Mouse (Mus musculus) embryonic fibroblast, embryonic 13.5 days (primary cell): ENCODE data around the gene Btbd2. TPM values are rescaled to one million over a fixed set of nuclear protein-coding genes. Genes with fewer than 3 reads are reported as not detected.

Experiments
- H3K27ac ChIP-seq: 2 replicates; pipeline ENCODE4 v1.5.1; 2012; ENCODE audit warnings: low read length, control low read depth, inconsistent platforms; ENCODE audit not compliant: insufficient read depth
- H3K4me1 ChIP-seq: 2 replicates; pipeline ENCODE4 v1.6.1; 2011; ENCODE audit warnings: low read length; ENCODE audit not compliant: control insufficient read depth, insufficient read depth
- H3K4me3 ChIP-seq: 2 replicates; pipeline ENCODE4 v1.5.1; 2011; ENCODE audit warnings: mild to moderate bottlenecking, control low read depth, low read length; ENCODE audit not compliant: insufficient read depth
- CTCF ChIP-seq: IDR thresholded peaks from 2 replicates; pipeline ENCODE4 v1.5.1; 2011; ENCODE audit warnings: mild to moderate bottlenecking, control low read depth, low read length, moderate library complexity, borderline replicate concordance; ENCODE audit not compliant: insufficient read depth
- POLR2A ChIP-seq: IDR thresholded peaks from 2 replicates; pipeline ENCODE4 v1.6.1; 2011; ENCODE audit warnings: low read depth, mild to moderate bottlenecking, control low read depth, low read length, moderate library complexity
- polyA plus RNA-seq: library from polyadenylated mRNA; stranded (reverse); fragments of >200 nt; gene quantifications from 2 replicates; pipeline ENCODE4 v1.2.4, GENCODE M21; 2011; ENCODE audit warnings: low read depth; ENCODE audit not compliant: missing spikeins, insufficient read length

Gene Btbd2
- polyA plus RNA-seq, 1 experiment = 22.1 TPM

- peaks cover 3% of the 10 kb centered on the region; the same call in 1 of the 2 replicates for H3K4me1 ChIP-seq
- no peak overlapping the region for H3K4me3 ChIP-seq
- H3K27ac ChIP-seq = no peak overlapping the region
- TF ChIP-seq CTCF = no peak
These were observed 41.7 kb upstream of the Btbd2 start for GRCm38 (mm10) chr10:80698605-80699004.

GRCm38 (mm10) chr10:80697812-80698211 lies 40.9 kb upstream of the Btbd2 start:
- Histone ChIP-seq H3K4me1 (peaks cover 3% of the 10 kb centered on the region; the same call in 1 of the 2 replicates), H3K27ac (no peak overlapping the region), H3K4me3 (no peak overlapping the region)
- TF ChIP-seq CTCF (no peak), POLR2A (no peak)

- Histone ChIP-seq H3K4me3 (no peak overlapping the region), H3K27ac (no peak overlapping the region), H3K4me1 (peaks cover 3% of the 10 kb centered on the region; the same call in 1 of the 2 replicates)
- TF ChIP-seq CTCF (no peak), POLR2A (no peak)
These were observed 40.5 kb upstream of the Btbd2 start for GRCm38 (mm10) chr10:80697393-80697787.

DNA sequence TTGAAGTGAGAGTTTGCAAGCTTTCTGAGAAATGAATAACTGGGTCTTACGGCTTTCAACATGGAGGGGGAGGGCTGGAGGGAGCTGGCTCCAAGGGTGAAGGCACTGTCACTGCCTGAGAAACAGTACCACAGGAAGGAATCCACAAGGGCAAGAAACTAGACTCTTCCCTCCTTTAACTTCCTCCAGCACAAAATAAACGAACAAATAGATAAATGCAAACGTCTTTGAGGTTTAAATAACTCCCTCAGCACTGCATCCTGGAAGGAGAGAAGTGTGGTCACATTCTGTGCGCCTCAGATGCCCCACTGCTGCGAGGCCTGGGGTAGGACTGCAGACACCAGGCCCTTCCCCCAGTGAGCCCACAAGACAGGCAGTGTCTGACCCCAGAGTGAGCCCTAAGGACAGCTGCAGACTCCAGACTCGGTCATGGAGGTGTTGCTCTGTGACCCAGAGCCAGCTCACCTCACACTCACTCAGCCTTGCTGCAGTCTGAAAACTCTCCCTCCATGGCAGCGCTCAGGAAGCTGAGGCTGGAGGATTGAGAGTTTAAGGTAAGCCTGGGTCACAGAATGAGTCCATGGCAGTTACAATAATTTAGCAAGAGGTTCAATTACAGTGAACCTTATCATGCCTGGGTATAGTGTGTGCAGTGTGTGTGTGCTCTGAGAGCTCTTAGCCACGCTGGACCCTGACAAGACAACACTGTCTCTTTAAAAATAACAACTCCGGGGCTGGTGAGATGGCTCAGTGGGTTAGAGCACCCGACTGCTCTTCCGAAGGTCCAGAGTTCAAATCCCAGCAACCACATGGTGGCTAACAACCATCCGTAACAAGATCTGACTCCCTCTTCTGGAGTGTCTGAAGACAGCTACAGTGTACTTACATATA lies 39.9 kb upstream of the Btbd2 start:
- Histone ChIP-seq H3K27ac (no peak overlapping the region), H3K4me3 (no peak overlapping the region), H3K4me1 (peaks cover 3% of the 10 kb centered on the region; the same call in 1 of the 2 replicates)
- TF ChIP-seq POLR2A (no peak), CTCF (no peak)

- TF ChIP-seq CTCF (no peak), POLR2A (no peak)
- H3K4me3 ChIP-seq = no peak overlapping the region
- peaks cover 3% of the 10 kb centered on the region; the same call in 1 of the 2 replicates for H3K4me1 ChIP-seq
- no peak overlapping the region for H3K27ac ChIP-seq
These were observed 39.1 kb upstream of the Btbd2 start for GRCm38 (mm10) chr10:80695801-80696501.

DNA sequence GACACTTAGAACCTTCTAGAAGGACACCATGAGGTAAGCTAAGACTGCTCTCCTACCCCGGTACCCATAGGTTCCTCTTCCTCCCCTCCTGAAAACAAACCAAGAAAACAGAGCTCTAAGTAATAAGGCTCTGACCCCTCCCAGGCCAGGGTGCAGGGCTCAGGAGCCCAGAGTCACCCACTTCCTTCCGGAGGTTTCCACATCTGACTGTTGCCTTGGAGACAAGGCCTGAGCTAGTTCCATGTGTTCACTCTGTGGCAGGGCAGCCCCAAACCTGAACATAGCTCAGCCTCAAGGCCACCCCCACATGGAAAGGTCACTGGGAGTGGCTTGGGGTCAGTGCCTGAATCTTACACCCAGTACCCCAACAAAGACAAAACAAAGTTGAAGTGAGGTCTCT lies 38.3 kb upstream of the Btbd2 start:
- TF ChIP-seq POLR2A (no peak), CTCF (no peak)
- Histone ChIP-seq H3K4me1 (peaks cover 3% of the 10 kb centered on the region; the same call in 1 of the 2 replicates), H3K4me3 (no peak overlapping the region), H3K27ac (no peak overlapping the region)

GRCm38 (mm10) chr10:80694159-80694938 lies 37.5 kb upstream of the Btbd2 start:
- H3K27ac ChIP-seq = no peak overlapping the region
- H3K4me3 ChIP-seq = no peak overlapping the region
- H3K4me1 ChIP-seq = no peaks in the 10 kb centered on the region
- no peak for TF ChIP-seq POLR2A
- TF ChIP-seq CTCF = no peak

DNA sequence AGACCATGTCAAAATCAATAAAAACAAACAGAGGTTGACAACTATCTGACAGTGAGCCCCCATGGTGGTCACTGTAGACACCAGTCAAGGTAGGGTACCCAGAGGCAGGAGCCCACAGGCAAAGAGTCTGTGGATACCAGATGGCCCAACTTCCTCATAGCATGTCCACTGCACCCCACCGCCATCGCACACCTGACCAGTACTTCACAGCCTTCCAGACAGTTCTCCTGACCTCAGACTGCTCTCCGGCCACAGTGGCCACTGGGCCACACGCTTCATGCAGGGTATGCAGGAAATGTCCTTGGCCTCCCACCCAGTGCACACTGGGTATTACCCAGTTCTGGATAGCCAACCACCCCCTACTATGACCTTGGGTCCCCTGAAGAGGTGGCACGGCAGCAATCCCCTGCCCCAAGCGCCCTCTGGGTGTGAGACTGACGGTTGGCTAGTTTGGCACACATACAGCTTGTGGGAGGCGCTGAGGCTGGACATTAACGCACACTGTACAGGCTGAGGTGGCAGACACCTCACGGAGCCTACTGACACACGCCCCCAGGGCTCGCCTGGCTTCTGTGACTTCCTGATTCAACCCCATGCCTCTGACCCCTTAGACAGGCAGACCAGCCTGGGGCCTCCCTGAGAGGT lies 36.7 kb upstream of the Btbd2 start:
- Histone ChIP-seq H3K27ac (no peak overlapping the region), H3K4me3 (no peak overlapping the region), H3K4me1 (no peaks in the 10 kb centered on the region)
- TF ChIP-seq CTCF (no peak), POLR2A (no peak)

DNA sequence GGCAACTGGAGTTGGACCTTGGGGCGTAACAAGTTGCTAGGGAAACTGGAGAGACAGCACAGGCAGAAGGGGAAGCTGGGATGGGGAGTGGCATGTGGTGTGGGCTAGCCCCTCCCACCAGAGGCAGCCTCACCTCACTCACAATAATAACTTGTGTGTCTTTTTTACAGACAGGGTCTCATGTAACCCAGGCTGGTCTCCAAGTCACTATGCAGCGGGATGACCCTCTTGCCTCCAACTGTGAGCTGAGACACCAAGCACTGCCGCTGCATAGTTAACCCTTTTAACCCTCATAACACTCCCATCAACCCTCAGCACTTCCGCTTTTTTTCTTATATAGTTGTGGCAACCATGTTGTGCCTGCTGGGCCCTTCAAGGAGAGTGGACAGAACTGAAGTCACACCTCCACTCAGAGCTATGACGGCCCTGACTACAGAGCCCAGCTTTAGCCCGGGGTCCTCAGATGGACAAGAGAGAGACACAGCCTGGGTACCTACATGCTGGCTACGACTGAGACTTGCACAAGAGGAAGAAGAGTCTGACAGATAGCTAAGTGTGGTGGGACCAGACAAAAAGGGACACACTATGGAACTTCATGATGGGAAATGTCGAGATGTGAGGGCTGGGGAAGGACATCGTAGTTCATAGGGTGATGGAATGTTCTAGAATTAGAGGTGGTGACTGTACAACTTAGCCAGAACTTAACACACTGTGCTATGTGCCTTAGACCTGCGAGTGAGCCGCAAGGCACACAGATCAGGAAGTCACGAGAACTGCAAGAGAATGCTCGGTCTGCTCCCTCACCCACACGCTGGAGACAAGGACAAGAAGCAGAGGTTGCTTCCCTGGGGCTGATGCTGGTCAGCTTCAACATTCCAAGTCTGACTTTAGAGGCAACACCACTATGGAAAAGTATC lies 35.6 kb upstream of the Btbd2 start:
- Histone ChIP-seq H3K27ac (no peak overlapping the region), H3K4me3 (no peak overlapping the region), H3K4me1 (no peaks in the 10 kb centered on the region)
- TF ChIP-seq POLR2A = no peak
- TF ChIP-seq CTCF = no peak
